Mouse (Mus musculus): ENCODE data around the gene Rgs9bp. TPM values are rescaled to one million over a fixed set of nuclear protein-coding genes. Genes with fewer than 3 reads are reported as not detected.

The Rgs9bp gene
- polyA plus RNA-seq, 2 experiments from 2014 or later: 0.08 TPM; not detected in 1

Other genes with a start within 250 kb of the Rgs9bp start
- 10 to 100 TPM; 28.4 to 33.7 TPM for gene Faap24, start 188.7 kb downstream of the Rgs9bp start, polyA plus RNA-seq (2017; shearing (Covaris generic))
- gene Cep89, start 188.5 kb downstream of the Rgs9bp start, polyA plus RNA-seq (2017; shearing (Covaris generic)): 10 to 100 TPM; 11.8 to 15.1 TPM
- not detected for gene Slc7a9, start 136.8 kb downstream of the Rgs9bp start, polyA plus RNA-seq (2017; shearing (Covaris generic))
- gene Tdrd12, start 47.8 kb downstream of the Rgs9bp start, polyA plus RNA-seq (2017; shearing (Covaris generic)): not detected
- 10 to 100 TPM; 49.0 to 58.6 TPM for gene Nudt19, start 29.3 kb downstream of the Rgs9bp start, polyA plus RNA-seq (2017; shearing (Covaris generic))
- gene Ankrd27, start 662 bp upstream of the Rgs9bp start, polyA plus RNA-seq (2017; shearing (Covaris generic)): 10 to 100 TPM; 36.5 to 46.8 TPM
- gene Pdcd5, start 61.9 kb upstream of the Rgs9bp start, polyA plus RNA-seq (2017; shearing (Covaris generic)): 10 to 100 TPM; 56.8 to 86.6 TPM
- gene Dpy19l3, start 168.9 kb upstream of the Rgs9bp start, polyA plus RNA-seq (2017; shearing (Covaris generic)): 10 to 100 TPM; 28.4 to 37.8 TPM
- gene Zfp507, start 217.4 kb upstream of the Rgs9bp start, polyA plus RNA-seq (2017; shearing (Covaris generic)): 1 to 10 TPM; 4.6 to 6.8 TPM